Mouse (Mus musculus) cerebellum, adult 11-12 months (tissue): ENCODE data around the gene Ano7.
"Not testable (repeated sequence)": the region's sequence is repeated elsewhere in the genome, so short reads cannot be mapped to it uniquely, and the experiment has no call there.

Experiments used
- DNase-seq: peaks from one replicate; pipeline ENCODE4 v3.0.0; 2022

Ano7 gene

GRCm38 (mm10) chr1:93450118-93450517 lies 76.4 kb downstream of the Ano7 start:
- DNase-seq: not testable (repeated sequence)

- no peak for DNase-seq
Observed at GRCm38 (mm10) chr1:93453721-93454255, 80.1 kb downstream of the Ano7 start.
